Mouse (Mus musculus) kidney, adult 2 months (tissue): ENCODE measurements around the gene Lrtm2.

Experiments
- CTCF ChIP-seq: fragments of 200-500 bp; conservative IDR thresholded peaks from 2 replicates; pipeline ENCODE4 v1.5.1; 2011; ENCODE audit warnings: low read depth, mild to moderate bottlenecking, control low read depth, low read length, moderate library complexity, mixed read lengths; ENCODE audit not compliant: insufficient read depth, insufficient read length
- POLR2A ChIP-seq: fragments of 200-500 bp; IDR thresholded peaks from one replicate; pipeline ENCODE4 v1.6.1; 2011; ENCODE audit warnings: low read depth, low read length, control low read depth

- TF ChIP-seq POLR2A, result no peak
- TF ChIP-seq CTCF, result no peak
These were observed 41.7 kb upstream of the Lrtm2 start for GRCm38 (mm10) chr6:119372237-119372636.
